Mouse (Mus musculus): ENCODE data around the gene Igsf11. TPM values are rescaled to one million over a fixed set of nuclear protein-coding genes. Genes with fewer than 3 reads are reported as not detected.
"Not testable (repeated sequence)": the region's sequence is repeated elsewhere in the genome, so short reads cannot be mapped to it uniquely, and the experiment has no call there.

Gene Igsf11
- polyA plus RNA-seq, 1 experiment from 2014 or later: 0.81 TPM

DNA sequence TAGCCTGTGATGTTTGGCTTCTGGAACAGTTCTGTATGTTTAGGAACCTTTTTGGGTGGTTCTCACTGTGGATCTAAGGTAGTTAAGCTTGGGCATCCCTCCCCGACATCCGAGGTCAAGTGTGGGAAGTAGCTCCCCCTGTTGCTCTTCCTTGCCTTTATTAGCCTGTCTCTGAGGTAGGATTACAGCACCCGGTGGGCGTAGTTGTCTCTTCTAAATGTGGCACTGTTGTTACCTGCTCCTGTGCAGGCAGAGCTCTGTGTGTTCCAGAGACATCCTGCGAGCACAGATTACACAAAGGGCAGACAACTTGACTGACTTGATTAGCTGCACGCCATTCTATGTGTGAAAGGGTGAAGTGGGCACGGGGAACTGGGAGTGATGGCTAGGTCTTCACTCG lies 68.1 kb downstream of the Igsf11 start:
- no peaks in the 10 kb centered on the region for H3K27me3 ChIP-seq (replicated peaks; ENCODE audit: control insufficient read depth, insufficient read depth, low read length)
- no peak for ATAC-seq
- 71% methylated on average over 8 of the region's 8 CpGs for WGBS

DNA sequence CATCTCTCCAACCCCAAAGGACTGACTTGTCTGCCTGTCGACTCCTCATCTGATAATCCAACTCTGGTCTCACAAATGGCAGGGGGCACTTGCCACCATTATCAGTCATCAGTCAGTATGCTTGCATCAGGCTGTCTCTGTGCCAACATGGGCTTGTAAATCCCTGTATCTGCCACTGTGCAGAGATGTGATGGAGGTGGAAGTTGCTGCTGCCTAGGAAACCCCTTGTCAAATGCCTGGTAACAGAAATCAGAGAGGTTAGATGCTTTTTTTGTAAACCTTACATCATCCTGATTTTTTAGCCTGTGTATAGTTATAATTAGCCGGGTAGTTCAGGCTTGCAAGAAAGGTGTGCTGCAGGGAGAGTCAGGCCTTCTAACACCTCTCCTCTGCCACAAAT lies 69.4 kb downstream of the Igsf11 start:
- no peak overlapping the region for H3K9ac ChIP-seq (ENCODE audit: low read depth, low read length)
- no peaks in the 10 kb centered on the region for H3K27me3 ChIP-seq (replicated peaks; ENCODE audit: control insufficient read depth, insufficient read depth, low read length)
- no peak overlapping the region for H3K4me2 ChIP-seq (ENCODE audit: low read depth, low read length)
- no peak for ATAC-seq
- H3K9me3 ChIP-seq (ENCODE audit: control insufficient read depth, low read length): no peaks in the 10 kb centered on the region
- WGBS: 90% methylated on average over 2 of the region's 2 CpGs
- H3K4me3 ChIP-seq (ENCODE audit: low read length): no peak overlapping the region
- H3K4me1 ChIP-seq (ENCODE audit: control insufficient read depth, insufficient read depth, low read length): no peaks in the 10 kb centered on the region
- H3K36me3 ChIP-seq (ENCODE audit: control insufficient read depth, insufficient read depth, low read length): no peaks in the 10 kb centered on the region
- H3K27ac ChIP-seq (ENCODE audit: low read length): no peak overlapping the region

More for the DNA sequence above, 68.1 kb downstream of the Igsf11 start:
- Histone ChIP-seq H3K4me1 (ENCODE audit: control insufficient read depth, insufficient read depth, low read length) (no peaks in the 10 kb centered on the region), H3K4me2 (ENCODE audit: low read depth, low read length) (no peak overlapping the region), H3K9me3 (ENCODE audit: control insufficient read depth, low read length) (no peaks in the 10 kb centered on the region), H3K27ac (ENCODE audit: low read length) (no peak overlapping the region), H3K4me3 (ENCODE audit: low read length) (no peak overlapping the region), H3K9ac (ENCODE audit: low read depth, low read length) (no peak overlapping the region), H3K36me3 (ENCODE audit: control insufficient read depth, insufficient read depth, low read length) (no peaks in the 10 kb centered on the region)

DNA sequence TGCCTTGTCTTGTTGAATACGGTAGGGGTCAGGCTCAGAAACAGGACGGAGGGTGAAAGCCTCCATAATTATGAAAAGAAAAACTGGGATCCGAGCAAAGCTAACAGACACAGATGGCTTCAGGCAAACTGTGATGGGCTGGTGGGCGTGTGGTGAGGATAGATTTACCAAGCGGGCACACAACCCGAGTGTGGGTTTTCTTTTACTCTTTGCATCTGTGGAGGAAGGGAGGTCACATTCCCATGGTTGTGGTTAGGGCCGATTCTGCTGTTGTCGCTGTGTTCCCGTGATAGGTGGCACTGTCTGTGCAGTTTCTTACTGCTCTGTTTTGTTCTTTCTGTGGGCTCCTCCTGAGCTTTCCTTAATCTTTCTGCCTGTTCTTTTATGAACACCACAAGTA lies 70.2 kb downstream of the Igsf11 start:
- 74% methylated on average over 9 of the region's 9 CpGs for WGBS
- no peak overlapping the region for H3K27ac ChIP-seq (ENCODE audit: low read length)
- H3K9me3 ChIP-seq (ENCODE audit: control insufficient read depth, low read length): no peaks in the 10 kb centered on the region
- no peaks in the 10 kb centered on the region for H3K27me3 ChIP-seq (replicated peaks; ENCODE audit: control insufficient read depth, insufficient read depth, low read length)
- H3K4me2 ChIP-seq (ENCODE audit: low read depth, low read length): no peak overlapping the region
- no peak for ATAC-seq
- no peak overlapping the region for H3K9ac ChIP-seq (ENCODE audit: low read depth, low read length)
- H3K36me3 ChIP-seq (ENCODE audit: control insufficient read depth, insufficient read depth, low read length): no peaks in the 10 kb centered on the region
- no peaks in the 10 kb centered on the region for H3K4me1 ChIP-seq (ENCODE audit: control insufficient read depth, insufficient read depth, low read length)
- H3K4me3 ChIP-seq (ENCODE audit: low read length): no peak overlapping the region

DNA sequence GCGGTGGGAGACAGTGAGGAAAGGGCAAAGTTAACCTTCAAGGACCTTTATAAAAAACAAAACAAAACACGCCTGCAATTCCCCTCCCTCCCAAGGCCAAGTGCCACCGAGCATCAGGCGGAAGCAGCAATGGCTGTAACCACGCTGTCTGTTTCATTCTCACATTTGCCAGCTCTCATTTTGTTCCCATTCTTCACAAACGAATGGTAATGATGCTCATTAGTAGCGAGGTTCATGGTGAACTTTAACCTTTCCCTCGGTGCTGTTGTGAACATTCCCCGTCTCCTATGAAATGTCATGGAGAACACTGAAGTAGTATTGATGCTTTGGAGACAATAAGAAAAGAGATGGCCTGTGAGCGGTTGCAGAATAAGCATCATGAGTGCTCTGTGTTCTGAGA lies 74.6 kb downstream of the Igsf11 start:
- no peaks in the 10 kb centered on the region for H3K36me3 ChIP-seq (ENCODE audit: control insufficient read depth, insufficient read depth, low read length)

DNA sequence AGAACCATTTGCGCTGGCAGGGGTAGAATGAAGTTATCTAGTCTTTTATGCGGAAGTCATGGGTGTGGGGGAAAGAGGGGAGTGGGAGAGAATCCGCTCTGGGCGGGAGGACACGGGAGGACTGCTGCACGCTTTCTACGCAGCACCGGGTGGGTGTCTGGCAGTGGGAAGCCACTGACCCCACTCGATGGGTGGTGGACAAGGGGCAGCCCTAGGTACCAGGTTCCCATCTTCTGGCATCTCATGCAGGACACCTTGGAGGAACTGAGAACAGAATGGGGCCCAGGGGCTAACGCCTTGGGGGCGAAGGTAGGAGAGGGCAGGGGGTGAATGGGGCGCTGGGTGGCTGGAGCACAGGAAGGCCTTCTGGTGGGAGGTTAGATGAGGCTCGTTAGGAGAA lies 83.7 kb downstream of the Igsf11 start:
- H3K4me1 ChIP-seq (ENCODE audit: control insufficient read depth, insufficient read depth, low read length): no peaks in the 10 kb centered on the region
- H3K4me3 ChIP-seq (ENCODE audit: low read length): no peak overlapping the region
- 74% methylated on average over 13 of the region's 13 CpGs for WGBS
- H3K4me2 ChIP-seq (ENCODE audit: low read depth, low read length): no peak overlapping the region
- no peaks in the 10 kb centered on the region for H3K36me3 ChIP-seq (ENCODE audit: control insufficient read depth, insufficient read depth, low read length)
- no peaks in the 10 kb centered on the region for H3K9me3 ChIP-seq (ENCODE audit: control insufficient read depth, low read length)
- no peak overlapping the region for H3K27ac ChIP-seq (ENCODE audit: low read length)
- H3K27me3 ChIP-seq (replicated peaks; ENCODE audit: control insufficient read depth, insufficient read depth, low read length): no peaks in the 10 kb centered on the region
- ATAC-seq: no peak
- no peak overlapping the region for H3K9ac ChIP-seq (ENCODE audit: low read depth, low read length)

More for the DNA sequence above, 74.6 kb downstream of the Igsf11 start:
- H3K4me3 ChIP-seq (ENCODE audit: low read length): no peak overlapping the region
- ATAC-seq: no peak
- no peak overlapping the region for H3K27ac ChIP-seq (ENCODE audit: low read length)
- H3K9ac ChIP-seq (ENCODE audit: low read depth, low read length): no peak overlapping the region
- no peaks in the 10 kb centered on the region for H3K9me3 ChIP-seq (ENCODE audit: control insufficient read depth, low read length)
- WGBS: 85% methylated on average over 10 of the region's 10 CpGs
- no peaks in the 10 kb centered on the region for H3K27me3 ChIP-seq (replicated peaks; ENCODE audit: control insufficient read depth, insufficient read depth, low read length)
- H3K4me1 ChIP-seq (ENCODE audit: control insufficient read depth, insufficient read depth, low read length): no peaks in the 10 kb centered on the region
- H3K4me2 ChIP-seq (ENCODE audit: low read depth, low read length): no peak overlapping the region

DNA sequence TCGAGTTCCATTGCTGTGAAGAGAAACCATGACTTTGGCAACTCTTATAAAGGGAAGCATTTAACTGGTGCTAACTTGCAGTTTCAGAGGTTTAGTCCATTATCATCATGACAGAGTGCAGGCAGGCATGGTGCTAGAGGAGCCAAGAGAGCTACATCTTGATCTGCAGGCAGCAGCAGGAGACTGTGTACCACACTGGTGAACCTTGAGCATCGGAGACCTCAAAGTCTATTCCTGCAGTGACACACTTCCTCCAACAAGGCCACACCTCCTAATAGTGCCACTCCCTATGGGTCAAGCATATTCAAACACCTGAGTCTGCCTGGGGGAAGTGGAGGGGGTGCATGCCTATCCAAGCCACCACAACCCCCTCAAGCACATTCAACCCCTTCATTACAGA lies 86.1 kb downstream of the Igsf11 start:
- Histone ChIP-seq H3K4me1 (ENCODE audit: control insufficient read depth, insufficient read depth, low read length) (no peaks in the 10 kb centered on the region), H3K27ac (ENCODE audit: low read length) (no peak overlapping the region), H3K4me2 (ENCODE audit: low read depth, low read length) (no peak overlapping the region), H3K27me3 (replicated peaks; ENCODE audit: control insufficient read depth, insufficient read depth, low read length) (no peaks in the 10 kb centered on the region), H3K9me3 (ENCODE audit: control insufficient read depth, low read length) (no peaks in the 10 kb centered on the region), H3K4me3 (ENCODE audit: low read length) (no peak overlapping the region), H3K9ac (ENCODE audit: low read depth, low read length) (no peak overlapping the region), H3K36me3 (ENCODE audit: control insufficient read depth, insufficient read depth, low read length) (no peaks in the 10 kb centered on the region)
- no peak for ATAC-seq
- WGBS: 89% methylated on average over 2 of the region's 2 CpGs

DNA sequence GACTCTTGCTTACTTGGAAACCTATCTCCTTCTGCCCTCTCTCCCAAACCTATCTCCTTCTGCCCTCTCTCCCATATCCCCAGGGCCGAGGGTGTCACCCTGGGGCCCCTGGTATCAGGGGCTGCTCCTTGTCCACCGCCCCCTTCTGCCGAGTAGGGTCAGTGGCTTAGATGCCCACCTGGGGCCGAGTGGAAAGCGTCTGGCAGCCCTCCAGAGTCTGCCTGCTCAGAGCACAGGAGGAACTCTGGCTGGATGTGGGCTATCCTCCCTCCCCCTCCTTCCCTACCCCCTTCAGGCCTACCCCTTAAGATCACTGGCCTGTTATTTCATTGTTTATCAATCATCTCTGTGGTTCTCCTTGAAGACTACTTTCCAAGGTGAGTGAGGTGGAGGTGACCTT lies 88.1 kb downstream of the Igsf11 start:
- Histone ChIP-seq H3K4me2 (ENCODE audit: low read depth, low read length) (no peak overlapping the region), H3K27me3 (replicated peaks; ENCODE audit: control insufficient read depth, insufficient read depth, low read length) (no peaks in the 10 kb centered on the region), H3K9ac (ENCODE audit: low read depth, low read length) (no peak overlapping the region), H3K4me3 (ENCODE audit: low read length) (no peak overlapping the region), H3K4me1 (ENCODE audit: control insufficient read depth, insufficient read depth, low read length) (no peaks in the 10 kb centered on the region), H3K9me3 (ENCODE audit: control insufficient read depth, low read length) (no peaks in the 10 kb centered on the region), H3K36me3 (ENCODE audit: control insufficient read depth, insufficient read depth, low read length) (no peaks in the 10 kb centered on the region), H3K27ac (ENCODE audit: low read length) (no peak overlapping the region)
- no peak for ATAC-seq
- 55% methylated on average over 5 of the region's 5 CpGs for WGBS

DNA sequence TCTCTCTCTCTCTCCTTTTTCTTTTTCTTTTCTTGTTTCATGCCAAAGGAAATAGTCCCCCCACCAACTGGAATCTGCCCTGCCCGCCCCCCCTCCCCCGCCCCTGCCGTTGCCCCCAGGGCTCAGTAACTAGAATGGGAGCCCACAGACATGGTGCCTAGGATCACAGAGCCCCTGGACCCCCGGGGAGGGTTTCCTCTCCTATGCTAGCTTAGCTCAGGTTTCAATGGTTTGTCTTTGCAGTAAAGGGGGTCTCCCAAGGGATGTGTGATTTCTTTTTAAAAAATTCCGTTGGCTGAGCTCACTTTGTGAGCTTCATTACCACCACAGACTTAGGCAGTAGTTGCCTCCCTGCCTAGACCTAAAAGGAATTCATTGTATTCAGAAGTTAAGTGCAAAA lies 89.6 kb downstream of the Igsf11 start:
- no peak overlapping the region for H3K4me3 ChIP-seq (ENCODE audit: low read length)
- no peaks in the 10 kb centered on the region for H3K36me3 ChIP-seq (ENCODE audit: control insufficient read depth, insufficient read depth, low read length)
- ATAC-seq: no peak
- WGBS: 24% methylated on average over 5 of the region's 5 CpGs
- no peak overlapping the region for H3K27ac ChIP-seq (ENCODE audit: low read length)
- no peaks in the 10 kb centered on the region for H3K27me3 ChIP-seq (replicated peaks; ENCODE audit: control insufficient read depth, insufficient read depth, low read length)
- H3K9me3 ChIP-seq (ENCODE audit: control insufficient read depth, low read length): no peaks in the 10 kb centered on the region
- no peak overlapping the region for H3K9ac ChIP-seq (ENCODE audit: low read depth, low read length)
- H3K4me1 ChIP-seq (ENCODE audit: control insufficient read depth, insufficient read depth, low read length): peaks cover 4% of the 10 kb centered on the region; the same call in 1 of the 2 replicates
- no peak overlapping the region for H3K4me2 ChIP-seq (ENCODE audit: low read depth, low read length)

DNA sequence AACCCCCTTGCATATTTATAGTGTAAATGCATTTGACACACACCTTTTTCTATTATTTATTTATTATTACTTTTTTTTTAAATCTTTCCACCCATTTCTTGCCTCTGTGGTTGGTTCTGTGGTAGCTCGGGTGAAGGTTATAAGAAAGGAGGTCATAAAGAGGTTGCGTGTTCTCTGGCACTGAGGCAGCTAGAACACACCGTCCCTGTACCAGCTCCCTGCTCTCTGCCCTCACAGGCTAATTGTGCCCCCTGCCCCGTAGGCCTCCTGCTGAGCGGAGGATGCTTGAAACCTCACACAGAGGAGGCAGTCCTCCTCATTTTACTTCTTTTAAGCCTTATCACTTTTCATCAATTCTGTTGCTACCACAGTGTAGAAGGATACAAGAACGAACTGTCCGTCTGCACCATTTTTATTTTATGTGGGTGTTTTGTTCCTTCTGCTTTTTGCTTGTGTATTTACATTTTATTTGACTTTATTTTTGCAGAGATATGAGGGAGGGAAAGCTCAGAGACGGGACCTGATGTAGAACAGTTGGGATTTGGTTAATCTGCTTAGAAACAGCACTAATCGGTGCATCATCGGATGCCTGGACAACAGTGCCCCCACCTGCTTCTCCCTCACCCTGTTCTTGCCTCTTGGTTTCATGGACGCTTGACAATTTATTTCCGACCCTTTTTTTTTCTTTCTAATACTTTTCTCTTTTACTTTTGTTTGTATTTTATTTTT lies 90.2 kb downstream of the Igsf11 start:
- no peaks in the 10 kb centered on the region for H3K9me3 ChIP-seq (ENCODE audit: control insufficient read depth, low read length)
- no peak overlapping the region for H3K9ac ChIP-seq (ENCODE audit: low read depth, low read length)
- H3K4me3 ChIP-seq (ENCODE audit: low read length): no peak overlapping the region
- no peaks in the 10 kb centered on the region for H3K36me3 ChIP-seq (ENCODE audit: control insufficient read depth, insufficient read depth, low read length)
- H3K27me3 ChIP-seq (replicated peaks; ENCODE audit: control insufficient read depth, insufficient read depth, low read length): no peaks in the 10 kb centered on the region
- no peak overlapping the region for H3K27ac ChIP-seq (ENCODE audit: low read length)
- 49% methylated on average over 12 of the region's 12 CpGs for WGBS
- no peak for ATAC-seq
- H3K4me2 ChIP-seq (ENCODE audit: low read depth, low read length): no peak overlapping the region
- H3K4me1 ChIP-seq (ENCODE audit: control insufficient read depth, insufficient read depth, low read length): peaks cover 4% of the 10 kb centered on the region; the same call in 1 of the 2 replicates

DNA sequence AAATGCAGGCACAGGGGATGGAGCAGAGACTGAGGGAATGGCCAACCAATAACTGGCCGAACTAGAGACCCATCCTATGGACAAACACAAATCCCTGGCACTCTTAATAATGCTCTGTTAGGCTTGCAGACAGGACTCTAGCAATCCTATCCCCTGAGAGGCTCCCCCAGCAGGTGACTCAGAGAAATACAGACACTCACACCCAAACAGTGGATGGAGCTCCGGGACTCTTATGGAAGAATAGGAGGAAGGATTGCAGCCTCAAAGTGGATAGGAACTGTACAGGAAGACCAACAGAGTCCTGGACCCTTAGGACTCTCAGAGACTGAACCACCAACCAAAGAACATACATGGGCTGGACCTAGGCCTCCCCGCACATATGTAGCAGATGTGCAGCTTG lies 91.4 kb downstream of the Igsf11 start:
- H3K4me1 ChIP-seq (ENCODE audit: control insufficient read depth, insufficient read depth, low read length); H3K9ac ChIP-seq (ENCODE audit: low read depth, low read length); ATAC-seq; H3K27ac ChIP-seq (ENCODE audit: low read length); H3K4me2 ChIP-seq (ENCODE audit: low read depth, low read length); H3K9me3 ChIP-seq (ENCODE audit: control insufficient read depth, low read length); H3K36me3 ChIP-seq (ENCODE audit: control insufficient read depth, insufficient read depth, low read length); H3K4me3 ChIP-seq (ENCODE audit: low read length); H3K27me3 ChIP-seq (replicated peaks; ENCODE audit: control insufficient read depth, insufficient read depth, low read length): not testable (repeated sequence)
- 72% methylated on average over 3 of the region's 3 CpGs for WGBS

Measured in intestine, embryonic 16.5 days (tissue).